Mouse (Mus musculus) A20 (cell line): ENCODE data around the gene Plcd3.

Source experiments
- DNase-seq: peaks from one replicate; pipeline ENCODE4 v3.0.0-alpha.2; 2011; ENCODE audit warnings: low read depth, low spot score

Plcd3 gene

DNA sequence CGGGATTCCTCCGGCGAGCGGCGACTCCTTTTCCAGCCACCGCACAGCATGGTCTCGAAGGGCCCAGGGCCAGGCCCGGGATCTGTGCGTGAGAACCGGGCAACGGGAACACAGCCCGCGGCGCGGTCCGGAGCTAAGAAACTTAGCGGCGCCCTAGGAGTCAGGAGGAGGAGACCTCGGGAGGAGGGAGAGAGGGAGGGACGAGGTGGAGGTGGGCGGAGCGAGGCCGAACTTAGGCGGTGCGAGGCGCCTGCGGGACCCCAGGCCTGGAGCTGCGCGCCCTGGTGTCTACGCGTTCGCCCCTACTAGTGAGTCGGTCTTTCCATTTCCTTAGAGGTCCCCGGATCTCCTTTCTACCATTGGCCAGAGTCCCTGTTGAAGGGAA lies at the start of gene Plcd3, which contains the start of gene Acbd4:
TSS of gene Plcd3 (minus strand) at position 178 of the 385 bp plus-strand sequence.
TSS of gene Acbd4 (plus strand) at position 202 of the 385 bp plus-strand sequence.
- no peak for DNase-seq

DNA sequence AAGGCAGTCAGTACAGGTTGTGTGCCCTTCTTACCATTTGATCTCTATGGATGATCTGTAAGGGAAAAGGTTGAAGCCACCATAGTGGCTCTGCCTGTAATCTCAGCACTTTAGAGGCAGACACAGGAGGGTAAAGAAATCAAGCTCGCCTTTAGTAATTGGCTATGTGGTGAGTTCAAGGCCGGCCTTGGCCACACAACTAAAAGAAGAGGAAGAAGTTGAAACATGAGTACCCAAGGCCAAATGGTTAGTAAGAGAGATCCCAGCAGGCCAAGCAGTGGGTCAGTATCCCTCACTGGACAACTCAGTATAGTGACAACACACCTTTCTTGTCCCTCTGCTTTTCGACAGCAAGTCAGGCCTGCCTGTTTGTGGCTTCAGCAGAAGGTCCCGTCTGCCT lies 48.3 kb upstream of the Plcd3 start:
- DNase-seq: no peak

DNA sequence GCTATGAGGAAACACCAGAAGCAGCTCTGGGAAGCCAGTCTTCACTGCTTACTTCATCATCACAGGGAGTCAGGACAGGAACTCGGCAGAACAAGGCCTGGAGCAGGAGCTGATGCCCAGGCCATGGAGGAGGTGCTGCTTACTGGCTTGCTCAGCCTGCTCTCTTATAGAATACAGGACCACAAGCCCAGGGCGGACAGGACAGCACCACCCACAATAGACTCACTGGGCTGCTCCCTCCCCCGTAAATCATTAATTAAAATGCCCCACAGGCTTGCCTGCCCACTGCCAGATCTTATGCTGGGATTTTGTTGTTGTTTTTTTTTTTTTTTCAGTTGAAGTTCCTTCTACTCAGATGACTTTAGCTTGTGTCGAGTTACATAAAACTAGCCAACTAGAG lies 46.3 kb upstream of the Plcd3 start:
- DNase-seq: no peak

DNA sequence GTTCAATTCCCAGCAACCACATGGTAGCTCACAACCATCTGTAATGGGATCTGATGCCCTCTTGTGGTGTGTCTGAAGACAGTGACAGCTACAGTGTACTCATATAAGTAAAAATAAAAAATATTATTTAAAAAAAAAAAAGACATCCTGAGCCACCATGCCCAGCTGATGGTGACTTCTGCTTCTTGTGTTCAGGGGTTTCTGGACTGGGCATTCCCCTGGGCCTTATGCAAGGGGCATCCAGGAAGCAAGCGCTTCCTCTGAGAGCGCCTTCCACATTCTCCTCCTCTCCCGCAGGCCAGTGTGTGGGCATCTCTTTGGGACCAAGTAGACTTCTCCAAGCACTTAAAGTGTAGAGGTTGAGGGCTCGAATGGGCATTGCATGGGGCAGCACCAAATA lies 44.9 kb upstream of the Plcd3 start:
- no peak for DNase-seq

DNA sequence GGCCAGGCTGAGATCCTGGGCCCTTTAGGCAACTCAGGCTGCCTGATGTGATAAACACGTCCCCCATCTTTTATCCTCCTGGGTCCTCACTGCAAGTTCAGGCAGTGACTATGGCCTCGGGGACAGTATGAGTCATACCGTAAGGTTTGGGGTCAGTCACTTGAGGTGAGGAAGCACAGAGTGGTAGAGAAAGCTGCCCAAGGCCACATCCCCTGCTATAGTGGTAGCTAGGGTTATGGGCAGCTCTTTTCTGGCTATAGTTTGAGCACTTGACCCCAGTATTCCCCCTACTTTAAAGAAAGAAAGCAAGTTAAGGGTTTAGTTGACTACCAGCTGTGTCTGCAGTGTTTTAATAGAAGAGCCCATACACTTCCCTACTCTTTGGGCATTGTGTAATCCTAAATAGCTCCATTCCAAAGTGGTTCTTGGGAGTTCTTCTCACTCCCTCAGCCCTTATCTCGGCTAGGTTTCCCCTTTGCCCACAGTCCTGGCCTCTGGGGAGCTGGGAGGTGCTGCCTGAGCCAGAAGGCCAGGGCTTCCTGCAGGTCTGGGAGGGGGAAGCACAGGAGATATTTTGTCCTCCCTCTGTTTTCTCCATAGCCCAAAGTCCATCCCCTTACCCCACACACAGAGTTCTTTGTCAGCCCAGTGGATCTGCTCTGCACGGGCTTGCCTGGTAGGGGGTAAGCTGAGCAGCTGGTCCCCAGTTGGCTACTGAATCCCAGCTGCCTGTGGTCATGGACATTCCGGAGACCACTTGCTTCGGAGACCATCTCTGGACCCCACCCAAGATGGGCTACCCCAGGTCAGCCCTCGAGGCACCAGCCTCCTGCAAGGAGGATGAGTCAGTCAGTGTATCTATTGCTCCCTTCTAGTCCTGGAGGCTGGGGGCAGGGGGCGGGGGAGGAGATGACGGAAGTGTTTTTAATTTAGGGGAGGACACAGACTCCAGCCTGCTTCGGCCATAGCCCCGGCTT lies 43.1 kb upstream of the Plcd3 start:
- no peak for DNase-seq

DNA sequence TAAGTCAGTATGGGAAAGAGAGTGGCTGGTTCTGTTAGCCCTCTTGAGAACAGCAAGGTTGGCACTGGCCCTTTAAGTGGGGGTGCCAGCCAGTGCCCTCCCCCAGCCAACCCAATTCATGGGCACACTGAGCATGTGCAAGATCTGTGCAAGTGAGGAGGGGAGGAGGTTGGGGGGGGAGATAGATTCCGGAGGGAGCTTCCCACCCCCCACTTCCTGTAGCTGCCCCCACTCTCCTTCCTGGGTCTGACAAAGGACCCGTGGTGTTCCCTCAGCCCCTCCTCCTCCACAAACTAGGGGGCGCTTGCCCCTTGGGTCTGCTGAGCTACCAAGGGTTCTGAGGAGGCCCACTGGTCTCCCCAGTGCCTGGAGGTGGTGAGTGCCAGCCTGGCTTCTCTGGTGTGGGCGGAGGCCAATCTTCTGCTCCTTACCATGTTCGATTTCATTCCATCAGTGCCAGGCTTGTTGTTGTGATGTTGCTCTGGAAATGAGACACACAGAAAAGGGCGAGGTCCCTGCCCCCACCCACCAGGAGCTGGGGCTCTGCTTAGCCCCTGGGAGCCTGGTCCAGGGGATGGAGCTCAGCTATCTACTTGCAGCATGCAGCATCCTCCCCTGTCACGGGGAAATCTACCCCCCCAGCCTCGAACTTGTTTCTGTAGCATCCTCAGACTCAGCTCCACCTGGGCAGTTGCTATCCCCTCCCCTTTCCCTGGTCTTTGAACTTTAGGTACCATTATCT lies 41.2 kb upstream of the Plcd3 start:
- DNase-seq: no peak

DNA sequence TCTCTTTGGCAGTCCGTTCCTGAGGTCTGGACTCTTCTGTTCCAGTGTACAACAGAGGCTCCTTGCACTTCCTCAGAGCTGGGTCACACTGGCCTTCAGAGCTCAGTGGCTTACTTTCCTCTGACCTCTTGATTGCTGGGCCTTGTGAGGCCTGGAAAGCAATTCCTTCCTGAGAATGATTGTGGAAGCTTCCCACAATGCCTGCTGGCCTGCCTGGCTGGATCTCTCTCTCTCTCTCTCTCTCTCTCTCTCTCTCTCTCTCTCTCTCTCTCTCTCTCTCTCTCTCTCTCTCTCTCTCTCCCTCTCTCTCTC lies 40.4 kb upstream of the Plcd3 start:
- no peak for DNase-seq

DNA sequence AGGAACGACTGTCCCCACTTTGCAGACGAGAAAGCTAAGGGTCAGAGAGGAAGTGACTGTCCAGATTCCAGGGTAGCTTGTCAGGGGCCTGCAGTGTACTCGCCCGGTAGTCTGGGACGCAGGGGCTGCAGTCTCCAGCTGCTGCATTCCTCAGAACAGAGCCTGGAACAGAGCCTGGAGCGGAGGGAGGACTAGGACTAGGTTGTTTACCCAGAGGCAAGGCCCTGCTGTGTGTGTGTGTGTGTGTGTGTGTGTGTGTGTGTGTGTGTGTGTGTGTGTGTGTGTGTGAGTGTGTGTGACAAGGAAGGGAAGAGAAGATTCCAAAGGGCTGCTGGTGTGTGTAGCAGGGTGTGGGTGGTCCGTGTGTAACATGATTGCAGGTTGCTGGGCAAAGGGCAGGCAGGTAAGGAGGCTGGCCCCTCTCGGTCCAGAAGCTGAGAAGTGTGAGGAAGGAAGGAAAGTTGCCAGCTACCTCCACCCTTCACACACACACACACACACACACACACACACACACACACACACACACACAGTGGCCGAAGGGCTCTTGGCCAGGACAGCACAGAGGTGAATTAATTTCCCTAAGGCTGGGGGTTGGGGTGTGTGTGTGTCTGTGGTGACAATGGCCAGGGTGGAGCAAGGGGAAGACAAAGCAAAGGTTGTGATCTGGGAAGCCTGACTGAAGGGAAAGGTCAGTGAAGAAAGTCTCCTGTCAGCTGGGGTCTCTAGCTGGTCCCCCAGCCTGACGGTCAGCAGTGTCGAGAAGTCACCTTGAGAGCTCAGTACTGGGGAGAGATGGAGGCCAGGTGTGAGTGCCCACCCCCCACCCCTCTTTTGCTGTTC lies 39.9 kb upstream of the Plcd3 start:
- no peak for DNase-seq

DNA sequence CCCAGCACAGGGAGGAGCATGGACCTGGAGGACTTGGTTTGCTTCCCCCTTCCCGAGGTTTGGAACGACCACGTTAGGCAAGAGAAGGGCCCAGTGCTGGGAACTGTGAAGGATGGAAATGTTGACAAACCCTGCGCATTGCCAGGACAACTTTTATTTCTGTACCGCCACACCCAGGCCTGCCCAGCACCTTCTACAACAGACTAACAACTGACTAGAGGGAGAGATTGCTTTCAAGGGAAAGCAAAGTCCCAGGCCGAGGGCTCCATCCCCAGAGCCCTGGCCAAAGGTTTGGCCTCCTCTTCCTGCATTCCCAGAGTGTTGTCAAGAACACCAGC lies 39.3 kb upstream of the Plcd3 start:
- no peak for DNase-seq

DNA sequence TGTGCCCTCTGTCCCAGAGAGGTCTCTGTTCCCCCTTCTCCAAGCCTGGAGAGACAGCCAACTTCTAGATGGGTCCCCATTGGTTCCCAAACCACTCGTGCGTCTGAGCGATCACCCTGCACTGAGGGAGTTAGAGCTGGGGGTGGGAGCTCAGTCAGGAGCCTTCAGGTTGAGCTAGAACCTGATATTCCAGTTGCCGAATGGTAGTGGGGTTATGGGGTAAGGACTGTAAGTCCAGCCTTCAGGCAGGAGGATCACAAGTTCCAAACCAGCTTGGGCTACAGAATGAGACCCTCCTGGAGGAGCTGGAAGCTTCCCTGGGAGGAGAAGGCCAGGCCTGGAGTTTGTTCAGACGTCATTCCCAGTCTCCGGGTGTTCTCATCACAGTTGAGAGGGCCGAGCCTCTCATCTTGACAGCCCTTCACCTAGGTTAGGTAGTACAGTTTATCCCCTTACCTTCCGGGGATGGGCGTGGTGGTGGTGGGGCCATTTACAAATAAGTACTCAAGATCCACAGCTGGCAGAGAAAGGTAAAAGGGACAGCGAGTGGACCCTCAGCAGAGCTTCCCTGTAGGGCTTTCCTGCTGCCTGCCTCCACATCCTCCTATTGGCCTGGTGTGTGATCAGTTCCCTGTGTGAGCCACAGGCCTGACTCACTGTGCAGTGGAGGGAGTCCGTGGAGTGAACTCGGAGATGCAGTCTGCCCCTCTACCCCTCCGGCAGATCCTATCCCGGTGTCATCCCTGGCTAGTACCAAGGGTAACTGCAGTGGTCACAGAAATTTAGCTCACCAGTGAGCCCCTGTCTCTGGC lies 38.7 kb upstream of the Plcd3 start:
- DNase-seq: no peak

DNA sequence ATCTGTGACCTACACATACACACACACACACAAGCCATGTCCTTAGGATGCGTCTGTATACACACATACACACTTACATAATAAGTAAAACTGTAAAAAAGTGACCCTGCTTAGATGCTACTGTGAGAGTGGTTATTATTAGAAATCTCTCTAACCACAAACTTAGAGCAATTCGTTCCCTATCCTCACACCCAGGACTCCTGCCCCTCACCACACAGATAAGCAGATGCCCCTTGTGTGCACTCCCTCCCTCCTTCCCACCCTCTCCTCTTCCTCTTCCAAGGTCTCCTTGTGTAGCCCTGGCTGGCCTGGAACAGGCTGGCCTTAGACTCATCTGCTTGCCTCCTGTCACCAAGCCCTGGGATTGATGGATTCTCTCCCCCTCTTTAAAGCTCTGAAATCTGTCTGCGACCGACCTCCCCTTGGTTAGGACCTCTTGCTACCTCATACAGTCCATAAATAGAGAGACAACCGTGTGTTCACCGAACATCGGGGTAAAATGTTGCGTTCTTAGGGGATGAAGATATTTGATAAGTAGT lies 34.6 kb upstream of the Plcd3 start:
- DNase-seq: no peak

DNA sequence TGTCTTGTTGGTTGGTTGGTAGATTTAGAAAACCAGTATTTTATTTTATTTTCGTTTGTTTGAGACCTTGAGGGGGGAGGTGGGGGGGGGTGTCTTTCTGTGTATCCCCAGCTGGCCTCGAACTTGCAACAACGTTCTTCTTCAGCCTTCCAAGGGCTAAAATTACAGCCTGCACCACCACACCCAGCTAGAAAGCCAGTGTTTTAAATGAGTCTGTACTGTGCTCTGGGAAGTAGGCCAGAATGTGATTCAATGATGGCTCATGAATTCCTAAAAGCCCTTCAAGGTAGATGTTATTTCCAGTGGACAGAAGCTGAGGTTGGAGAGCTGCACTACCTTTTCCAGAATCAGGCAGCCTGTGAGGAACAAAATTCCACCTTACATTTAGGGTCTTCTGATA lies 32.8 kb upstream of the Plcd3 start:
- no peak for DNase-seq

DNA sequence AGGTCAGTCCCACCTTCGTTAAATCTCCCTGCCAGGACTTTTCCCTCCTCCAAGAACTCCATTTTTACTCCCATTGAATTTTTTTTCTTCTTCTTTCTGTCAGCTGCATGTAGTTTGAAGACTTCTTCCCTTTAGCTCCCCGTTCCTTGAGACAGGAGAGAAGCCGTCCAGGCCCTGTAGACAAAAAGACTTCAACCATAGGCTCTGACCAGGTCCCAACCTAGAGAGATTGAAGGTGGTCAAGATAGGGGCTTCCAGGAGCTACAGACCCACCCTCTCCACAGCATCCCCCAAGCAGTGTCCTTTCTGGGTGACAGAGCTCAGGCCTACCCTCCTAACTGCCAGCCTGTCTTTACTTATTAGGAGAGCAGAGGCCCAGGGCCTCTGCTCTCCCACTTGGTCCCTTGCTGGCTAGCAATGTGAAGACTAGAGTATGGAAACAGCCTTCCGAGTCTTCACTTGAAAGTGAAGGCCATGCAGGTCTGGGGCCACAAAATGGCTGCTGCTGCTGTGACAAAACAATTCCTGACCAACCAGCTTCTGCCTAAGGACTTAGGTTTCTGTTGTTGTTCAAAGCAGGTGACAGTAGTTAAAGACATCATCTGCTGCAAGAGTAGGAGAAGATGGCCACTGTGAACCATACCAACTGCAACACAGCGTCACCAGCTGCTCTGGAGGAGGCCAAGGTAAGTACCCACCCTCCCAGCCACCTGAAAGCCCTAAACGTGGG lies 32.2 kb upstream of the Plcd3 start:
- DNase-seq: peak; percentile 62

DNA sequence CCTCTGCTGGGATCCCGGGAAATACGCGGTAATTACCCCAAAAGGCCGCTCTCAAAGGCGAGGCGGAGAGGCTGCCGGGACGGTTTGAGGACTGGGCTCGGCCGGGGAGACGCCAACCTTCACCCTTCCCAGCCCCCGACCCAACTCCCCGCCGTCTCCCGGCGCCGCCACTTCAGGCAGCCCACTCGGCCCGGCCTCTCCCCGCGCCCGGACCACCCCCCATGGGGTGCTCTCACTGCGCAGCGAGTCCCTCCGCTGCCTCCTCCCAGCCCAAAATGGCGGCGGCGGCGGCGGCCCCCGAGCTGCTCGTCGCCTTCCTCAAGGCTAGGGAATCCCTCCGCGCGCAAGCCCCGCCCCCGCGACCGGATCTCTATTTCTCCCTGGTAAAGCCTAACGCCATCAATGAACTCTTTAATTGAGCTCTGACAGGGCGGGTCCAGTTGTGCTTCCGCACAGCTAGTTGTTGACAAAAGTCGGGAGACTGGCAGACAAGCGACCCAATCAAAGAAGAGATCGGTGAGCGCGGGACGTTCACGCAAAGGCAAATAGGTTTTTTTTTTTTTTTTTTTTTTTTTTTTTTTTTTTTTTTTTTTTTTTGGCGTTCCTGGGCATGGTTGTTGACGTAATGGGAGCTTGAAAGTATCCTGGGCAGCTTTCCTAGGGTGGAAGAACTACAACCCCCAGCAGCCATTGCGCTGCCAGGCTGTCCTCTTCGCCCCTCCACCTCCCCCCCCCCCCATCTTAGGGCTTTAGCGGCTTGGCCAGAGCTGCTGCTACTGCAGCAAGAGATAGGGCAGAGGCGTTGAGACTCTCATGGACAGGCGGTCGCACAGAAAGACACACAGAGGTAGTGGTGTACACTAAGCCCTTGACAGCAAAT lies 31.4 kb upstream of the Plcd3 start:
- DNase-seq: peak; percentile 100

DNA sequence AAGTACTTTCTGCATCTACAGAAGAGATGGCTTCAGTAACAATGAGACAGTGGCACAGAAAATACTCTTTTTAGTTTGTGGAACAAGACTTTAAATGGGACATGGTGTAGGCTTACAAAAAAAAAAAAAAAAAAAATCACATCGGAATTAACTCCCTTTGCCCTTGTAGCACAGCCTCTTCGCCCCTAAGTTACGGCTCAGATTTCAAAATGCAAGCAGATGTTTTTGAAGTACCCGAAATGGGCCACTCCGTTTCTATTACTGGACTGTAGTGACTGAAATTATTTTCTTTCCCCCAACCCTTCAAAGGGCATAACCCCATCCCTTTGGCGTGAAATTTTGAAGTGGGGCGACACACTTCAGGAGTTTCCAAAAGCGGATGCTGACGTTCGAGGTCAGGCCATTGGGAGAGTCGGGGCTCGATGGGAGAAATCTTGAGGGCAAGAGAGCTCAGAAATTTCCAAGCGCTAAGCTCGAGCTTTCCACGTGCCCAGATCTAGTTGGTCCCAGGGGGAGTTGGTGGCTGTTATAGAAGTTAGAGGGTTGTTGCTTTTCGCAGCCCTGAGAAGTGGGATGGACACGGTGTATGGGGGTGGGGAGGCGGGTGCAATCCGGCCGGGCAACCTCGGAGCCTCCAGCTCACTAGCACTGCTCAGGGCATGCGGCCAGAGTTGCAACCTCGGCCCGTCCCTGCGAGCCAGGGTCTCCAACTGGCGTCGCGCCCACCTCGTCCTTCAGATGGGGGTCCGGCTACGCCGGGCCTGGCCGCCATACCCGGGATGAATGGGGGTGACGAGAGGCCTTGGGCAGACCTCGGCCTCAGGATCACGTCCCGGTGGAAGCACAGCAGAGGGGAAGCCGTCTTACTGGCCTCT lies 30.5 kb upstream of the Plcd3 start, which contains the start of gene Hexim2:
TSS of gene Hexim2 (plus strand) at position 729 of the 875 bp plus-strand sequence.
- DNase-seq: peak; percentile 80

DNA sequence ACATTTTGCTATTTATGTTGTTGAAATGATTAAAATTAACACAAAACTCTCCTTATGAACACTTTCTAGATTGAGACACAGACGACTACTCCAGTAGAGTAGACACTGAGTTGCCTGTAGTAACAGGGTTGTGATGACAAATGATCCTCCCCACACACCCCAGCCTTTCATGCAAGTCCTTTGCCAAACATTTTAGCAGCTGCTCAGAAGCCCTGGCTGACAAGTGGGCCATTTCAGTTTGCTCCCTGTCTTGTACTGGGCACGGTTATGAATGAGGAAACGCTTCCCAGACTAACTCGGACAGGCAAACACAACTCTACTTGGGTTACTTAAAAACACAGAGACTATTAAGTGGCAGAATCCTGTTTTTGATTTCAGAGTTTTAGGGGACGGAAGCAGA lies 18.9 kb upstream of the Plcd3 start:
- DNase-seq: no peak

DNA sequence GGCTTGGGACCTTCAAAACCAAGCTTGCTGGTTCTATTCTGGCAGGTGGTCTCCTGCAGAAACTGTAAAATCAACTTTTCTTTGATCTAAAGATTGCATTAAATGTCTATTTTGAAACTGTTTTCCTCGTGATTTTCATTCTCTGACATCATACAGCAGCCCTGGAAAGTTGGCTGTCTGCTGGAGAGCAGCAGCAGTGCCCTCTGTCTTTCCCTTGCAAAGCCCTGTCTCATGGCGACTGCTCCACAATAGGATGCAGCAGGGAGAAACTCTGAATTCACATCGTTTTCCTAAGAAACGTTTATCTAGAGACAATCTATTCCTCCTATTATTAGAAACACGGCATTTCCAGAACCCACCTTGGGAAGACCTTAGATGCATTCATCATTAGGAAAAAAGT lies 18.2 kb upstream of the Plcd3 start:
- no peak for DNase-seq

DNA sequence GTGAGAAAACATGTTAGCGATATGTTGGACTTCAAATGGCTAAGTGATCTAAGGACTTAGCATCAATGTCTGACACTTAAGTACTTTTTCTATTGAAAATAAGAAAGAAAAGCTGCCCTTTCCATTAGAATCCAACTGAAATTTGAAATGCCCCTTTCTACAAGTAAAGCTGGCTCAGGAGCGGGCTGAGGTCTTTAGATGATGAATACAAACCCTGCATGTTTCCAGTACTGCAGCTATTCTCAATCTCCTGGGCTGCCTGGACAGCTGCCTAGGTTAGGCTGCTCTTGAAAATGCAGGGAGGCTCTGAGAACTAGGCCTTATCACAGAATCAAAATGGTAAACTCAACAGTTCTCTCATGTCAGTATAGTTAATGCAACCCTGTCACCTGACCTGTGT lies 17.4 kb upstream of the Plcd3 start:
- DNase-seq: no peak
